Mouse (Mus musculus) intestine, postnatal 0 days (tissue): ENCODE data around the gene Kiz. TPM values are rescaled to one million over a fixed set of nuclear protein-coding genes. Genes with fewer than 3 reads are reported as not detected.

Experiments
- ATAC-seq: fragments of 200-750 bp; cut with Nextera tagmentation; 2 replicates; pipeline ENCODE4 v1.8.0; 2017; ENCODE audit warnings: mild to moderate bottlenecking, moderate TSS enrichment, moderate library complexity
- H3K27ac ChIP-seq: fragments of 300-500 bp; sonication (generic); 2 replicates; pipeline ENCODE4 v1.5.1; 2014; ENCODE audit warnings: mild to moderate bottlenecking, low read depth, low read length, moderate library complexity
- H3K27me3 ChIP-seq: fragments of 300-500 bp; sonication (generic); replicated peaks from 2 replicates; pipeline ENCODE4 v1.6.1; 2014; ENCODE audit warnings: low read length, mixed read lengths; ENCODE audit not compliant: control insufficient read depth, insufficient read depth
- H3K36me3 ChIP-seq: fragments of 300-500 bp; sonication (generic); 2 replicates; pipeline ENCODE4 v1.6.1; 2014; ENCODE audit warnings: mild to moderate bottlenecking, moderate library complexity; ENCODE audit not compliant: control insufficient read depth, insufficient read depth
- H3K4me1 ChIP-seq: fragments of 300-500 bp; sonication (generic); replicated peaks from 2 replicates; pipeline ENCODE4 v1.6.1; 2014; ENCODE audit warnings: antibody characterized with exemption, low read length, mixed read lengths; ENCODE audit not compliant: control insufficient read depth, insufficient read depth
- H3K4me2 ChIP-seq: fragments of 300-500 bp; sonication (generic); replicated peaks from 2 replicates; pipeline ENCODE4 v1.6.1; 2014; ENCODE audit warnings: low read depth, mild to moderate bottlenecking, moderate library complexity
- H3K4me3 ChIP-seq: fragments of 300-500 bp; sonication (generic); 2 replicates; pipeline ENCODE4 v1.5.1; 2014; ENCODE audit warnings: low read depth, low read length
- H3K9ac ChIP-seq: fragments of 300-500 bp; sonication (generic); 2 replicates; pipeline ENCODE4 v1.6.1; 2014; ENCODE audit warnings: mild to moderate bottlenecking, low read depth, low read length
- H3K9me3 ChIP-seq: fragments of 300-500 bp; sonication (generic); 2 replicates; pipeline ENCODE4 v1.6.1; 2016; ENCODE audit warnings: mixed run types; ENCODE audit not compliant: control insufficient read depth
- CTCF ChIP-seq: sonication (generic); IDR thresholded peaks from 2 replicates; pipeline ENCODE4 v1.5.1; 2016; ENCODE audit warnings: low read depth, mild to moderate bottlenecking, control low read depth, antibody characterized with exemption, moderate library complexity
- WGBS: fragments of 180-500 bp; shearing (Covaris S2); extraction: QIAGEN DNeasy Blood & Tissue Kit; methylation state at CpG from one replicate; pipeline ENCODE4 v1.1.7; 2014; 5-methylcytosine and 5-hydroxymethylcytosine counted together
- polyA plus RNA-seq: library from polyadenylated mRNA; unstranded; fragments of >200 nt; fragmentation: Nextera tagmentation; extraction: Ambion mirVana; gene quantifications from 2 replicates; pipeline ENCODE4 v1.2.1, GENCODE M21; 2015

Gene Kiz
- polyA plus RNA-seq, 1 experiment from 2014 or later: 9.3 TPM

- Histone ChIP-seq H3K27ac (no peak overlapping the region), H3K27me3 (peaks cover 84% of the 10 kb centered on the region), H3K36me3 (no peaks in the 10 kb centered on the region), H3K9ac (no peak overlapping the region), H3K9me3 (no peaks in the 10 kb centered on the region), H3K4me1 (0 out of 2 replicates have a peak, but pooled peaks cover 5% of the 10 kb centered on the region), H3K4me2 (no peak overlapping the region), H3K4me3 (no peak overlapping the region)
- WGBS: 2% methylated on average over 36 of the region's 36 CpGs
- no peak for ATAC-seq
- TF ChIP-seq CTCF: no peak
These were observed 16.2 kb upstream of the Kiz start for GRCm38 (mm10) chr2:146839303-146840030.

GRCm38 (mm10) chr2:146847863-146848262, 7.8 kb upstream of the Kiz start:
- no peaks in the 10 kb centered on the region for H3K36me3 ChIP-seq
- no peak overlapping the region for H3K9ac ChIP-seq
- no peaks in the 10 kb centered on the region for H3K4me1 ChIP-seq
- H3K4me2 ChIP-seq: no peak overlapping the region
- no peak for TF ChIP-seq CTCF
- no peaks in the 10 kb centered on the region for H3K9me3 ChIP-seq
- peaks cover 3% of the 10 kb centered on the region; the same call in 1 of the 2 replicates for H3K27me3 ChIP-seq
- H3K27ac ChIP-seq: no peak overlapping the region
- WGBS: 86% methylated on average over 2 of the region's 2 CpGs
- no peak overlapping the region for H3K4me3 ChIP-seq
- ATAC-seq: no peak

- Histone ChIP-seq H3K27ac (no peak overlapping the region; the same call in 1 of the 2 replicates), H3K9me3 (no peaks in the 10 kb centered on the region), H3K9ac (peak overlapping the region; percentile 81), H3K36me3 (no peaks in the 10 kb centered on the region), H3K4me3 (peak overlapping the region; percentile 92), H3K4me2 (peak overlapping the region; percentile 94), H3K4me1 (no peaks in the 10 kb centered on the region), H3K27me3 (no peaks in the 10 kb centered on the region)
- ATAC-seq: peak; percentile 54
- WGBS: 1% methylated on average over 11 of the region's 11 CpGs
- TF ChIP-seq CTCF: no peak
These were observed 456 bp downstream of the Kiz start for GRCm38 (mm10) chr2:146856120-146856519.

- no peak overlapping the region for H3K9ac ChIP-seq
- no peak overlapping the region for H3K4me3 ChIP-seq
- H3K9me3 ChIP-seq: no peaks in the 10 kb centered on the region
- no peaks in the 10 kb centered on the region for H3K36me3 ChIP-seq
- no peak overlapping the region for H3K27ac ChIP-seq
- H3K27me3 ChIP-seq: no peaks in the 10 kb centered on the region
- 61% methylated on average over 4 of the region's 4 CpGs for WGBS
- H3K4me1 ChIP-seq: no peaks in the 10 kb centered on the region
- no peak overlapping the region for H3K4me2 ChIP-seq
- no peak for ATAC-seq
- no peak for TF ChIP-seq CTCF
These were observed 1.2 kb downstream of the Kiz start for GRCm38 (mm10) chr2:146856853-146857252.

- Histone ChIP-seq H3K9ac (no peak overlapping the region), H3K4me1 (no peaks in the 10 kb centered on the region), H3K4me2 (no peak overlapping the region), H3K27me3 (no peaks in the 10 kb centered on the region), H3K4me3 (no peak overlapping the region), H3K9me3 (no peaks in the 10 kb centered on the region), H3K36me3 (peaks cover 4% of the 10 kb centered on the region; the same call in 1 of the 2 replicates), H3K27ac (no peak overlapping the region)
- 82% methylated on average over 3 of the region's 3 CpGs for WGBS
- no peak for TF ChIP-seq CTCF
- ATAC-seq: no peak
These were observed 10.1 kb downstream of the Kiz start for GRCm38 (mm10) chr2:146865781-146866180.

- Histone ChIP-seq H3K4me3 (no peak overlapping the region), H3K27ac (no peak overlapping the region), H3K4me2 (no peak overlapping the region), H3K9ac (no peak overlapping the region), H3K9me3 (no peaks in the 10 kb centered on the region), H3K27me3 (no peaks in the 10 kb centered on the region), H3K4me1 (no peaks in the 10 kb centered on the region), H3K36me3 (no peaks in the 10 kb centered on the region; the same call in 1 of the 2 replicates)
- no peak for ATAC-seq
- no peak for TF ChIP-seq CTCF
- WGBS: 81% methylated on average over 8 of the region's 8 CpGs
These were observed 15.9 kb downstream of the Kiz start for GRCm38 (mm10) chr2:146871300-146872269.
